Mouse (Mus musculus) brain, embryonic 14.5 days (tissue): ENCODE measurements around the gene Gm10024. TPM values are rescaled to one million over a fixed set of nuclear protein-coding genes. Genes with fewer than 3 reads are reported as not detected.
"Not testable (repeated sequence)": the region's sequence is repeated elsewhere in the genome, so short reads cannot be mapped to it uniquely, and the experiment has no call there.

Source experiments
- DNase-seq: peaks from one replicate; pipeline ENCODE4 v3.0.0-alpha.2; 2011; ENCODE audit warnings: low read depth
- CTCF ChIP-seq: fragments of 200-500 bp; IDR thresholded peaks from 2 replicates; pipeline ENCODE4 v1.5.1; 2012; ENCODE audit warnings: inconsistent platforms, mild to moderate bottlenecking, moderate library complexity, borderline replicate concordance; ENCODE audit not compliant: insufficient read depth, insufficient read length; ENCODE audit errors: extremely low read depth
- POLR2A ChIP-seq: fragments of 200-500 bp; IDR thresholded peaks from 2 replicates; pipeline ENCODE4 v1.6.1; 2012; ENCODE audit warnings: mild to moderate bottlenecking, inconsistent platforms, borderline replicate concordance; ENCODE audit not compliant: poor library complexity, insufficient read depth, insufficient read length, severe bottlenecking; ENCODE audit errors: extremely low read depth
- polyA plus RNA-seq: library from polyadenylated mRNA; depleted of rRNA; stranded (reverse); fragments of >200 nt; gene quantifications from 2 replicates; pipeline ENCODE4 v1.2.3, GENCODE M21; 2012

The Gm10024 gene
- polyA plus RNA-seq, 1 experiment, result not detected

DNA sequence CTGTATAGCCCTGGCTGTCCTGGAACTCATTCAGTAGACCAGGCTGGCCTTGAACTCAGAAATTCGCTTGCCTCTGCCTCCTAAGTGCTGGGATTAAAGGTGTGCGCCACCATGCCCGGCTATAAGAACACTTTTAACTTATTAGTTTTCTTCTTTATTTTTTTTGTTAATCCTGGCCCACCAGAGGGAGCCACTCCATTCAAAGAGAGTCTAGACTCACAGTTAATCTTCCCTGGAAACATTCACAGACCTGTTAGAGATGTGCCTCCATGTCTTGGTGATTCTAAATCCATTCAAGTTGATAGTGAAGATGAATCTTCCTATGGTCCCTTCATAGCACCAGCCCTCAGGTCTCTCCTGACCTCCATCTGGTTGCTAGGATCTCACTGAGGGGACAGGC is 1.4 kb upstream of the Gm10024 start:
- no peak for DNase-seq
- TF ChIP-seq POLR2A, result no peak
- no peak for TF ChIP-seq CTCF

DNA sequence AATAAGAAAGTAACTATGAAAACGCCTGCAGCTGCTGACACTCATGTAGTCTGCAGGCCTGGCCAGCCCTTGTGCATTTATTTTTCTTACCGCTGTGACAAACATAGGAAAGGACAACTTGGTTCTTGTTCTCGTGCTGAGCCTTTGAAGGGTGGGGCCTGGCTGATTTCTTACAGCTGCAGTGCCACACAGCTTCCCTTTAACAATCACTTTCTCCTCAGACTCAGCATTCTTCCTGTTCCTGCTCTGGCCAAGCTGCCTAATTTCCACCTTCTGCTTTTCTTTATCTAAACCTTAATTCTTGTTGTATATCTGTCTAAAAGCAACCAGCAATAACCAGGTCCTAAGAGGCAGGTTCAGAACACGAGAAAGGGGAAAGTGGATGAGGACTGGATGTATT is 2.5 kb downstream of the Gm10024 start:
- TF ChIP-seq POLR2A, result no peak
- no peak for TF ChIP-seq CTCF
- no peak for DNase-seq

DNA sequence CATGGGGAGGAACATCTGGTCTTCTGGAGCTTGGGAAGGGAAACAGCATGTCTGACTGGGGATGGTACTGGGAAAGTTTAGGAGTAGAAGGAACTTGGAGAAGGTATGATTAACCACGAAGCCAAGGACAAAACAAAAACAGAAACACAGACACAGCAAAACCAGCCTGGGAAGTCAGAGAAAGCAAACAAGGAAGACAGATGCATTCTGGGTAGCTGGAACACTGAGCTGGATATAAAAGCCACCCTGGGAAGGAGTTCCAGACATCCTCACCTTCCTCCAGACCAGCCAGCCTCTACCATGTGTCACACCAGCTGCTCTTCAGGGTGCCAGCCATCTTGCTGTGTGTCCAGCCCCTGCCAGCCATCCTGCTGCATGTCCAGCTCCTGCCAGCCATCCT is 4.2 kb downstream of the Gm10024 start, which contains the start of gene Gm10142:
Gene Gm10142, plus strand, starts transcription at position 301 of the 400 bp plus-strand sequence.
- DNase-seq, result no peak
- TF ChIP-seq CTCF (no peak), POLR2A (no peak)

DNA sequence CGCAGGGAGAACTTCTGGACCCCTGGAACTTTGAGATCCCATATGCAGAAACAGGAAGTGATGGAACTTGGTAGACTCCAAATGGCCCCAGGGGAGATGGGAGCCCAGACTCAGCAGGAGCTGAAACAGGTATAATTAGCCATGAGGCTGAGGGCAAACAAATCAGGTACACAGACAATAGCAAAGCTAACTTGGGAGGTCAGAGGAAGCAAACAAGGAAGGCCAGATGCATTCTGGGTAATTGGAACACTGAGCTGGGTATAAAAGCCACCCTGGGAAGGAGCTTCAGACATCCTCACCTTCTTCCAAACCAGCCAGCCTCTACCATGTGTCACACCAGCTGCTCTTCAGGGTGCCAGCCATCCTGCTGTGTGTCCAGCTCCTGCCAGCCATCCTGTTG is 9.0 kb downstream of the Gm10024 start, which contains the start of gene Krtap12-1:
Gene Krtap12-1, plus strand, starts transcription at position 301 of the 400 bp plus-strand sequence.
- DNase-seq, result not testable (repeated sequence)

DNA sequence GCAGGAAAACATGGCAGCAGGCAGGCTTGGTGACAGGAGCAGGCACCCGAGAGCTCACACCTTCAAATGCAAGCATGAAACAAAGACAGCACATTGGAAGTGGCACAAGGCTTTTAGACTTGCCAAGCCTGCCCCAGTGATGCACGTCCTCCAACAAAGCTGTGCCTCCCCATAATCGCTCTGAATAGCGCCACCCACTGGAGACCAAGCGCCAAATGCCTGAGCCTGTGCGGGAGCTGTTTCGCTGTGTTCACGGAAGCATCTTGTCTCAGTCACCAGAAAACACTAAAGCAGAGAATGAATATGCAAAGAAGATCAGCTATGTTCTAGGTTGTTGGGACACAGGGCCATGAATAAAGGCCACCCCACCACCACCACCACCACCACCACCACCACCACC is 13.6 kb downstream of the Gm10024 start:
- DNase-seq, result peak; percentile 3

DNA sequence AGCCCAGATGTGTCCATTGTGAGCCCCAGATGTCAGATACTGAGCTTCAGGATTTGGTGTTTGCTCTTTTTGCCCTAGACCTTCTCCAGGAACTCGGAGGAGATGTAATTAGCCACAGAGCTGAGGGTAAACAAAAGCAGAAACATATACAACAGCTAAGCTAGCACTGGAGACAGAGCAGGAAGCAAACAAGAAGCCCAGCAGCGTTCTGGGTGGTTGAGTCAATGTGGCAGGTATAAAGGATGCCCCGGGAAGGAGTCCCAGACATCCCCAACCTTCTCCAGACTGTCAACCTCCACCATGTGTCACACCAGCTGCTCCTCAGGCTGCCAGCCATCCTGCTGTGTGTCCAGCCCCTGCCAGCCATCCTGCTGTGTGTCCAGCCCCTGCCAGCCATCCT is 14.9 kb downstream of the Gm10024 start, which contains the start of gene Gm10100:
Gene Gm10100, plus strand, starts transcription at position 301 of the 400 bp plus-strand sequence.
- DNase-seq, result no peak
- no peak for TF ChIP-seq POLR2A
- no peak for TF ChIP-seq CTCF

More for the DNA sequence above, 13.6 kb downstream of the Gm10024 start:
- 0 out of 2 replicates have a peak, but pooled peaks have one; percentile 23 for TF ChIP-seq CTCF
- no peak for TF ChIP-seq POLR2A

DNA sequence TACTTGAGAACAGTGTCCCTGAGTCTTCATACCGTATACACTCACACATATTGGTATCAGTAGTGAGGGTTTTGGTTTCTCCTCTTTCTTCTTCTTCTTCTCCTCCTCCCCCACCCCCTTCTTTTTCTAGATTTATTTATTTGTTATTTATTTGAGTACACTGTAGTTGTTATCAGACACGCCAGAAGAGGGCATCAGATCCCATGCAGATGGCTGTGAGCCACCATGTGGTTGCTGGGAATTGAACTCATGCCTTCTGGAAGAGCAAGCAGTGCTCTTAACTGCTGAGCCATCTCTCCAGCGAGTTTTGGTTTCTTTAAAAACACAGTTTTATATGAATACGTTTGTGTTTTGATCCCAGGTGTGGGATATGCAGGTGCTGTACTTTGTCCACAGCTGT is 17.0 kb downstream of the Gm10024 start:
- no peak for TF ChIP-seq POLR2A
- DNase-seq, result no peak

DNA sequence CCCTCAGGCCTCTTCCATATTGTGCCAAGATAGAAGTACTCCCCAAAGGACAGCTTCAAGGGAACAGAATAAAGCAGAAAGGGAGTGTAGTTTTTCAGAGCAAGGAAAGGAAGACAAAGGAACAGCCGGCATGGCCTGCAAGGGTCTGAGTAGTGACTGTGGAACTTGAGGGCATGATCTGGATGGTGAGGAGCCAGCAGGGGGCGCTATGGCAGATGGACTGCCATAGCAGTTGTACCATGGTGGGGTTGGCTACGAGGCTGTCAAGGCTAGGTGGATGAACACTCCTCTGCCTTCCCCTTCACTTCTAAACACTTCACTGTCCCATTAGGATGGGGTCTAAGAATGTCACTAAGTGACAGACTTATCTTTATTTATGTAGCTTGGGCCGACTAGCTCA is 18.0 kb downstream of the Gm10024 start:
- no peak for TF ChIP-seq POLR2A
- TF ChIP-seq CTCF, result peak; percentile 40

DNA sequence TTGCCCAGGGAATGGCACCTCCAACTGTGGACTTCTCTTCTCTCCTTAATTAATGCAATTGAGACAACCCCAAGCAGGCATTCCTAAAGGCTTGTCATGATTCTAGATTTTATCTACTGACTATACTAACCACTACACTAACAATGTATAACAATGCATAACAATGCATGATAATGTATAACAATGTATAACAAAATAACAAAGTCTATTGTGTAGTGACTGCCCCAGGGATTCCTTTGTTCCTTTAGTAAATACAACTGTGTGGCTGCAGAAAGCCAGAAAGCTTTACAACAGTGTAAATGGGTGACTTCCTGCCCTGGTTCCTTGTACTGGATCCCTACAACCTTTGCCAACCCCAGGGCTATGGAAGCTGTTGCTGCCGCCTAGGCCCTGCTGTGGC is 24.7 kb downstream of the Gm10024 start:
- TF ChIP-seq CTCF (no peak), POLR2A (no peak)
- no peak for DNase-seq

More for the DNA sequence above, 18.0 kb downstream of the Gm10024 start:
- DNase-seq, result no peak

DNA sequence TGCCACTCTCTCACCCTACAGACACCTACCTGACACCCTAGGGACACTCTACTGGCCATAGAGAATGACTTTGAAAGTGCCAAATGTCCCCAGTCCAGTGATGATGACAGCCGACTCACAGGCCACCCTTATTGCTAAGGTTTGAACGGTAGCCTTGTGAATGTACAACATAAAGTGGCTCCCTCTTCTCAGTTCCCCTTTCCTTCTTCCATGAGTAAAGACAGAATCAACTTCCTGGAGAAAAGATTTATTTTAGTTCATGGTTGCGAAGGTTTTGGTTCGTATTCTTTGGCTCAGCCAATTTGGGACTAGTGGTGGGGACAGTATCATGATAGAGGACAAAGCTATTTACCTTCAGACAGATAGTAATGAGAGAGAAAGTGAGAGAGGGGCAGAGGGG is 27.7 kb downstream of the Gm10024 start:
- no peak for TF ChIP-seq CTCF
- TF ChIP-seq POLR2A, result no peak
- no peak for DNase-seq

DNA sequence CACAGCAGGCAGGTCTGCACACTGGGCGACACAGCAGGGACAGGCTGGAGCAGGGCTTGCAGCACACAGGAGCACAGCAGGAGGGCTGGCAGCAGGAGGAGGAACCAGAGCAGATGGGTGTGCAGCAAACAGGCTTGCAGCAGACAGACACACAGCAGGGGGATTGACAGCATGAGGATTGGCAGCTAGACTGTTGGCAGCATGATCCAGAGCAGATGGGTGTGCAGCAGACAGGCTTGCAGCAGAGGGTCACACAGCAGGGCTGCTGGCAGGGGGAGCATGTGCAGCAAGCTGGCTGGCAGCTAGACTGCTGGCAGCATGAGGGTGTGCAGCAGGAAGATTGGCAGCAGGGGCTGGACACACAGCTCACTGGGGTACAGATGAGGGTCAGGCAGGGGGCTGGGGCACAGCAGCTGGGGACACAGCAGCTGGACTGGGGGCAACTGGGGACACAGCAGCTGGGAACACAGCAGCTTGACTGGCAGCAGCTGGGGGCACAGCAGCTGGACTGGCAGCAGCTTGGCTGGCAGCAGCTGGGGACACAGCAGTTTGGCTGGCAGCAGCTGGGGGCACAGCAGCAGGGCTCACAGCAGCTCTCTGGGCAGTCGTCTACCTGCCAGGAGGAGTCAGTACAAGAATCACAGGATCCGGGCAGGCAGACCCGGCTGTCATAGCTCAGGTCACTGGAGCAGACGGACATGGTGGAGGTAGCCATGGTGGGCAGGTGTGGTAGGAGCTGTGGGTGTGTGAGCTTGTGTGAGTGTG is 30.8 kb downstream of the Gm10024 start, which contains the start of gene Gm18596:
Gene Gm18596, minus strand, starts transcription at position 715 of the 765 bp plus-strand sequence.
- DNase-seq, result peak; percentile 56

DNA sequence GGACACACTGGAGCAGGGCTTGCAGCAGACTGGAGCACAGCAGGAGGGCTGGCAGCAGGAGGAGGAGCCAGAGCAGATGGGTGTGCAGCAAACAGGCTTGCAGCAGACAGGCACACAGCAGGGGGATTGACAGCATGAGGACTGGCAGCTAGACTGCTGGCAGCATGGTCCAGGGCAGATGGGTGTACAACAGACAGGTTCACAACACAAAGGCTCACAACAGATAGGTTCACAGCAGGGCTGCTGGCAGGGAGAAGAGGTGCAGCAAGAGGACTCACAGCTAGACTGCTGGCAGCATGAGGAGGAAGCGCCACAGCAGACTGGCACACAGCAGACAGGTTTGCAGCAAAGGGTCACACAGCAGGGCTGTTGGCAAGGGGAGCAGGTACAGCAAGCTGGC is 39.4 kb downstream of the Gm10024 start:
- DNase-seq, result peak; percentile 18

DNA sequence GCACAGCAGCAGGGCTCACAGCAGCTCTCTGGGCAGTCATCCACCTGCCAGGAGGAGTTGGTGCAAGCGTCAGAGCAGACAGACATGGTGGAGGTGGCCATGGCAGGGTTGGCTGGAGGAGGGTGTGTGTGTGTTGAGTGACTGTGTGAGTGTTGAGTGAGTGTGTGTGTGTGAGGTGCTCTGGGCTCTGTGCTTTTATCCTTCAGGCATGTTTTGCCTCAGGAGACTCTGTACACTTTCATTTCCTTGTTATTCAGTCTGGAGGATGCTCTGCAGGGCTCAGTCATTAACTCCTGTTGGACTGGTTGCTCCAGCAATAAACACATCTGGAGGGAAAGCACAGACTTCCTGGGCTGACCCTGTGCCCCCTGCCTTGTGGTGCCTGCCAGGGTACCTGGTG is 40.0 kb downstream of the Gm10024 start, which contains the start of gene Gm9736:
Gene Gm9736, minus strand, starts transcription at position 101 of the 400 bp plus-strand sequence.
- DNase-seq, result not testable (repeated sequence)

DNA sequence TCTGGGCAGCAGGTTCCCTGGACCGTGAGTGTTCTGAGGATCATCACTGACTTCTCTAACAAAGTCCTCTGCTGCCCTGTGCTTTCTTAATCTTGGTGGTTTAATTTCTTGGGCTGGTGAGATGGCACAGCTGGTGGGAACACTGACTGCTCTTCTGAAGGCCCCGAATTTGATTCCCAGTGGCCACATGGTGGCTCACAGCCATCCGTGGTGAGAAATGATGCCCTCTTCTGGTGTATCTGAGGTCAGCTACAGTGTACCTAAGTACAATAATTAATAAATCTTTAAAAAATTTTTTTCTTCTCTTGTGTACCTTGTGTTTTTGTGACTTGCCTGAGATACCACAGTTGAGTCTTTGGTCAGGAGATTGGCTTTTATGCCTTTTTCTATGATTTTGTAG is 41.1 kb downstream of the Gm10024 start:
- not testable (repeated sequence) for DNase-seq

DNA sequence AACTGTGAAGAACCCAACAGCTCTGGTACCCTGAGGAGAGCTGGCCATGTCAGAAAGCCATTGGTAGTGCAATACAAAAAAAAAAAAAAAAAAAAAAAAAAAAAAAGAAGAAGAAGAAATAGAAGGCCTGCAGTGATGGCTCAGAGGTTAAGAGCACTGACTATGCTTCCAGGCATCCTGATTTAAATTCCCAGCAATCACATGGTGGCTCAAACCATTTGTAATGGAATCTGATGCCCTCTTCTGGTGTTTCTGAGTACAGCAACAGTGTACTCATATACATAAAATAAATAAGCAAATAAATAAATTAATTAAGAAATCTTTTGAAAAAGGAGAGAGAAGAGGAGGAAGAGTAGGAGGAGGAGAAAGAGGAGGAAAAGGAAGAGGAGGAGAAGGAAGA is 42.2 kb downstream of the Gm10024 start:
- DNase-seq, result no peak
- TF ChIP-seq POLR2A, result no peak
- no peak for TF ChIP-seq CTCF

DNA sequence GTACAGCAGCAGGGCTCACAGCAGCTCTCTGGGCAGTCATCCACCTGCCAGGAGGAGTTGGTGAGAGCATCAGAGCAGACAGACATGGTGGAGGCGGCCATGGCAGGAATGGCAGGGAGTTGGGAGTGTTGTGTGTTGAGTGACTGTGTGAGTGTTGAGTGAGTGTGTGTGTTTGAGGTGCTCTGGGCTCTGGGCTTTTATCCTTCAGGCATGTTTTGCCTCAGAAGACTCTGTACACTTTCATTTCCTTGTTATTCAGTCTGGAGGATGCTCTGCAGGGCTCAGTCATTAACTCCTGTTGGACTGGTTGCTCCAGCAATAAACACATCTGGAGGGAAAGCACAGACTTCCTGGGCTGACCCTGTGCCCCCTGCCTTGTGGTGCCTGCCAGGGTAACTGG is 48.3 kb downstream of the Gm10024 start, which contains the start of gene Gm3233:
Gene Gm3233, minus strand, starts transcription at position 101 of the 400 bp plus-strand sequence.
- not testable (repeated sequence) for DNase-seq
